Mouse (Mus musculus) ES-Bruce4 (cell line): ENCODE results near the gene Sgpp2. TPM values are rescaled to one million over a fixed set of nuclear protein-coding genes. Genes with fewer than 3 reads are reported as not detected.

Source experiments
- H3K27ac ChIP-seq: 2 replicates; pipeline ENCODE4 v1.5.1; 2012; ENCODE audit warnings: low read length, inconsistent platforms; ENCODE audit not compliant: insufficient read depth
- H3K27me3 ChIP-seq: 2 replicates; pipeline ENCODE4 v1.6.1; 2012; ENCODE audit warnings: mild to moderate bottlenecking, low read length, inconsistent platforms; ENCODE audit not compliant: control insufficient read depth, poor library complexity, insufficient read depth, severe bottlenecking
- H3K36me3 ChIP-seq: 2 replicates; pipeline ENCODE4 v1.6.1; 2012; ENCODE audit warnings: inconsistent platforms, mild to moderate bottlenecking, low read length, moderate library complexity; ENCODE audit not compliant: control insufficient read depth, poor library complexity, insufficient read depth, severe bottlenecking
- H3K4me1 ChIP-seq: one replicate; pipeline ENCODE4 v1.8.1; 2011; ENCODE audit warnings: low read length; ENCODE audit not compliant: control insufficient read depth, insufficient read depth
- H3K4me3 ChIP-seq: 2 replicates; pipeline ENCODE4 v1.5.1; 2011; ENCODE audit warnings: low read depth, mild to moderate bottlenecking, low read length
- H3K9ac ChIP-seq: 2 replicates; pipeline ENCODE4 v1.6.1; 2012; ENCODE audit warnings: low read depth, mild to moderate bottlenecking, inconsistent platforms; ENCODE audit not compliant: poor library complexity, severe bottlenecking
- H3K9me3 ChIP-seq: replicated peaks from 2 replicates; pipeline ENCODE4 v1.6.1; 2012; ENCODE audit warnings: mild to moderate bottlenecking, low read length, inconsistent platforms; ENCODE audit not compliant: control insufficient read depth, poor library complexity, insufficient read depth, severe bottlenecking
- CTCF ChIP-seq: IDR thresholded peaks from one replicate; pipeline ENCODE4 v1.8.1; 2011; ENCODE audit warnings: low read depth, low read length
- EP300 ChIP-seq: IDR thresholded peaks from 2 replicates; pipeline ENCODE4 v1.6.1; 2011; ENCODE audit warnings: low read depth, low read length; ENCODE audit not compliant: insufficient read depth
- POLR2A ChIP-seq: IDR thresholded peaks from one replicate; pipeline ENCODE4 v1.8.1; 2011; ENCODE audit warnings: low read length; ENCODE audit not compliant: insufficient read depth
- polyA plus RNA-seq: library from polyadenylated mRNA; stranded (reverse); fragments of >200 nt; gene quantifications from 2 replicates; pipeline ENCODE4 v1.2.4, GENCODE M21; 2011; ENCODE audit warnings: low read depth; ENCODE audit not compliant: missing spikeins, insufficient read depth, insufficient read length

Gene Sgpp2
- polyA plus RNA-seq, 1 experiment = 0.19 TPM

GRCm38 (mm10) chr1:78373836-78374235, 63.7 kb downstream of the Sgpp2 start:
- TF ChIP-seq POLR2A = no peak
- no peak for TF ChIP-seq CTCF
- Histone ChIP-seq H3K36me3 (no peaks in the 10 kb centered on the region), H3K9me3 (no peaks in the 10 kb centered on the region), H3K27me3 (no peaks in the 10 kb centered on the region), H3K27ac (no peak overlapping the region), H3K4me1 (no peaks in the 10 kb centered on the region), H3K4me3 (no peak overlapping the region), H3K9ac (no peak overlapping the region)

DNA sequence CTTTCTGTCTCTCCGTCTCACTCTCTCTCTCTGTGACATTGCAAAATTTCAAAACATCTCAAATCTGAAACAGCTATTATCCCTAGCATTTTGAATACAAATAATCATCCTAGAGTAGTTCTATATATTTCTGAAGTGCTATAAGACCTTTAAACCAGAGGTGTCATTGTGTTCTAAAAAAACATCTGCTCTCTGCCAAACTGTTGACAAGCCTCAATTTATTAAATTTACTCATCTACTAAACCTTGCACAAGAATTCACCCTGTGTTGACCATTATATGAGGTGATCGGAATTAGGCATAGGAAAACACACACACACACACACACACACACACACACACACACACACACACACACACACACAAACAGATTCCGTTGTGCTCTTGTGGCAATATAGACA, 64.9 kb downstream of the Sgpp2 start:
- Histone ChIP-seq H3K9ac (no peak overlapping the region), H3K4me1 (no peaks in the 10 kb centered on the region), H3K4me3 (no peak overlapping the region), H3K27ac (no peak overlapping the region), H3K9me3 (no peaks in the 10 kb centered on the region), H3K27me3 (no peaks in the 10 kb centered on the region), H3K36me3 (no peaks in the 10 kb centered on the region)
- TF ChIP-seq CTCF = no peak
- no peak for TF ChIP-seq EP300
- no peak for TF ChIP-seq POLR2A

DNA sequence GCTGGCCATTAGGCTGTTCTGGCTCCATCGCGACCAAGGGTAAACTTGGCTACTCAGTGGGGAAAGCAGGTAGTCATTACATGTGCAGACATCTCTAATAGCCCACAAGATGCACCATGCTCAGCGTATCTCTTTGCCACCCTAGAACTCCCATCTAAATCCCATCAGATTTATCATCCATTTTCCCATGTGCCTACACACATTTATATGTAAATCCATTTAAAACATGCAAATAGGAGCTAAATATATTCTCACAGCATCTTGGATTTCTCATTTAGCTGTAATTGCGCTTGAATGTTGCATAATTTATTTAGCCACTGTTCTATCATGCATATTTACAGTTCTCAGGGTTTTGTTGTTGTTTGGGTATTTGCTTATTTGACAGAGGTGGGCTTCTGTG, 70.8 kb downstream of the Sgpp2 start:
- Histone ChIP-seq H3K9me3 (no peaks in the 10 kb centered on the region), H3K27ac (no peak overlapping the region), H3K27me3 (no peaks in the 10 kb centered on the region), H3K4me3 (no peak overlapping the region), H3K4me1 (no peaks in the 10 kb centered on the region), H3K36me3 (no peaks in the 10 kb centered on the region), H3K9ac (no peak overlapping the region)
- no peak for TF ChIP-seq EP300
- TF ChIP-seq POLR2A = no peak
- TF ChIP-seq CTCF = no peak

- Histone ChIP-seq H3K9ac (no peak overlapping the region), H3K36me3 (no peaks in the 10 kb centered on the region), H3K9me3 (no peaks in the 10 kb centered on the region), H3K27ac (no peak overlapping the region), H3K27me3 (no peaks in the 10 kb centered on the region), H3K4me3 (no peak overlapping the region), H3K4me1 (no peaks in the 10 kb centered on the region)
- no peak for TF ChIP-seq CTCF
- TF ChIP-seq POLR2A = no peak
- no peak for TF ChIP-seq EP300
These were observed 77.7 kb downstream of the Sgpp2 start for GRCm38 (mm10) chr1:78387854-78388253.

- H3K27me3 ChIP-seq = no peaks in the 10 kb centered on the region
- H3K9ac ChIP-seq = no peak overlapping the region
- H3K4me1 ChIP-seq = no peaks in the 10 kb centered on the region
- TF ChIP-seq EP300 = no peak
- TF ChIP-seq CTCF = no peak
- TF ChIP-seq POLR2A = no peak
- H3K4me3 ChIP-seq = no peak overlapping the region
- H3K36me3 ChIP-seq = no peaks in the 10 kb centered on the region
- H3K9me3 ChIP-seq = no peaks in the 10 kb centered on the region
- H3K27ac ChIP-seq = no peak overlapping the region
These were observed 78.7 kb downstream of the Sgpp2 start for GRCm38 (mm10) chr1:78388848-78389247.

GRCm38 (mm10) chr1:78395191-78395735, 85.1 kb downstream of the Sgpp2 start:
- TF ChIP-seq POLR2A = no peak
- TF ChIP-seq CTCF = no peak
- no peak for TF ChIP-seq EP300
- no peaks in the 10 kb centered on the region for H3K36me3 ChIP-seq

More at GRCm38 (mm10) chr1:78395191-78395735, 85.1 kb downstream of the Sgpp2 start:
- no peaks in the 10 kb centered on the region for H3K9me3 ChIP-seq
- no peak overlapping the region for H3K4me3 ChIP-seq
- H3K4me1 ChIP-seq = no peaks in the 10 kb centered on the region
- no peak overlapping the region for H3K9ac ChIP-seq
- H3K27me3 ChIP-seq = no peaks in the 10 kb centered on the region
- no peak overlapping the region for H3K27ac ChIP-seq
